Mouse (Mus musculus) layer of hippocampus, adult 2 months (tissue): ENCODE measurements at regions not wholly inside any gene's neighbourhood (a gene's known extent, or its start where the extent isn't known, plus 50 kb on each side); places are given as distances from the start of the nearest gene placed in this dataset.

Experiments
- DNase-seq, 2 experiments: peaks; one replicate each; pipeline ENCODE4 v3.0.0; 2022; ENCODE audit warnings: low spot score in 2 of 2
- H3K27ac ChIP-seq: fragments of 200-600 bp; 2 replicates; pipeline ENCODE4 v1.8.1; 2022
- H3K4me3 ChIP-seq: fragments of 200-600 bp; 2 replicates; pipeline ENCODE4 v1.8.1; 2022; ENCODE audit warnings: mild to moderate bottlenecking
- CTCF ChIP-seq: fragments of 200-600 bp; conservative IDR thresholded peaks from 2 replicates; pipeline ENCODE4 v1.8.1; 2022; ENCODE audit warnings: antibody characterized with exemption, mild to moderate bottlenecking, moderate library complexity

- TF ChIP-seq CTCF: no peak
- Histone ChIP-seq H3K4me3 (no peak overlapping the region), H3K27ac (no peak overlapping the region)
- no peak for DNase-seq
Observed at GRCm38 (mm10) chr6:117393480-117393879, 225.1 kb downstream of the Cxcl12 start.

- Histone ChIP-seq H3K27ac (0 out of 2 replicates have a peak overlapping the region, but pooled peaks have one; percentile 33), H3K4me3 (no peak overlapping the region)
- no peak for DNase-seq
- TF ChIP-seq CTCF: no peak
Observed at GRCm38 (mm10) chr6:117405589-117406311, 237.4 kb downstream of the Cxcl12 start.

GRCm38 (mm10) chr6:117406312-117406595 lies 237.9 kb downstream of the Cxcl12 start:
- Histone ChIP-seq H3K4me3 (no peak overlapping the region), H3K27ac (0 out of 2 replicates have a peak overlapping the region, but pooled peaks have one; percentile 33)
- TF ChIP-seq CTCF: no peak
- DNase-seq: no peak

- Histone ChIP-seq H3K4me3 (no peak overlapping the region), H3K27ac (peak overlapping the region; percentile 81)
- no peak for DNase-seq
- TF ChIP-seq CTCF: no peak
Observed at GRCm38 (mm10) chr6:117406757-117407156, 238.4 kb downstream of the Cxcl12 start.

GRCm38 (mm10) chr6:117407206-117407858 lies 239.0 kb downstream of the Cxcl12 start:
- Histone ChIP-seq H3K4me3 (no peak overlapping the region), H3K27ac (peak overlapping the region; percentile 85)
- DNase-seq: peak in 1 of 2 experiments; percentile 28

GRCm38 (mm10) chr6:117407953-117408352 lies 239.6 kb downstream of the Cxcl12 start:
- DNase-seq: no peak
- no peak overlapping the region for H3K4me3 ChIP-seq
- peak overlapping the region; percentile 85 for H3K27ac ChIP-seq
- TF ChIP-seq CTCF: no peak

More at GRCm38 (mm10) chr6:117407206-117407858, 239.0 kb downstream of the Cxcl12 start:
- TF ChIP-seq CTCF: no peak

- peak in 1 of 2 experiments; percentile 24 for DNase-seq
Observed at GRCm38 (mm10) chr6:117408971-117409783, 240.8 kb downstream of the Cxcl12 start.

DNA sequence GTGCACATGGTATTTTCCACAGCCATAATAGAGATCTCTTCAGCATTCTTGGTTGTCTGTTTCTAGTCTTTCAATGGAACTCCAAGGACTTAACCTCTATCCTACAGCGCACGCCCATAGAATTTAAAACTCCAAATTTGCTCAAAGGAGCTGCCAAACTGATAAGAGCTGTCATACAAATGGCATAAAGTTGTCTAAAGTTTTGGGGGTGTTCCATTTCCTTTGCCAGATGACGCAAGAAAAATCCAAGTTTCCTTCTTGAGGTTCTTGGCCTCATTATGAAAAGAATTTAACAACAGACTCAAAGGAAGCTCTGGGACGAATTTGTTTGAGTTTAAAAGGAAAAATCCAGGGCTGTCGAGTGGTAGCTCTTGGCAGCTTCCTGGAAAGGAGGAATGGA lies 246.6 kb downstream of the Cxcl12 start:
- Histone ChIP-seq H3K27ac (no peak overlapping the region), H3K4me3 (no peak overlapping the region)
- no peak for DNase-seq
- no peak for TF ChIP-seq CTCF

More at GRCm38 (mm10) chr6:117408971-117409783, 240.8 kb downstream of the Cxcl12 start:
- Histone ChIP-seq H3K27ac (peak overlapping the region; percentile 85; the same call in 1 of the 2 replicates), H3K4me3 (no peak overlapping the region)
- peak; percentile 26 for TF ChIP-seq CTCF

- TF ChIP-seq CTCF: no peak
- Histone ChIP-seq H3K4me3 (no peak overlapping the region), H3K27ac (no peak overlapping the region)
- no peak for DNase-seq
Observed at GRCm38 (mm10) chr6:117415901-117416300, 247.6 kb downstream of the Cxcl12 start.

- Histone ChIP-seq H3K27ac (no peak overlapping the region), H3K4me3 (no peak overlapping the region)
- no peak for DNase-seq
- TF ChIP-seq CTCF: no peak
Observed at GRCm38 (mm10) chr6:117416461-117416860, 248.1 kb downstream of the Cxcl12 start.

DNA sequence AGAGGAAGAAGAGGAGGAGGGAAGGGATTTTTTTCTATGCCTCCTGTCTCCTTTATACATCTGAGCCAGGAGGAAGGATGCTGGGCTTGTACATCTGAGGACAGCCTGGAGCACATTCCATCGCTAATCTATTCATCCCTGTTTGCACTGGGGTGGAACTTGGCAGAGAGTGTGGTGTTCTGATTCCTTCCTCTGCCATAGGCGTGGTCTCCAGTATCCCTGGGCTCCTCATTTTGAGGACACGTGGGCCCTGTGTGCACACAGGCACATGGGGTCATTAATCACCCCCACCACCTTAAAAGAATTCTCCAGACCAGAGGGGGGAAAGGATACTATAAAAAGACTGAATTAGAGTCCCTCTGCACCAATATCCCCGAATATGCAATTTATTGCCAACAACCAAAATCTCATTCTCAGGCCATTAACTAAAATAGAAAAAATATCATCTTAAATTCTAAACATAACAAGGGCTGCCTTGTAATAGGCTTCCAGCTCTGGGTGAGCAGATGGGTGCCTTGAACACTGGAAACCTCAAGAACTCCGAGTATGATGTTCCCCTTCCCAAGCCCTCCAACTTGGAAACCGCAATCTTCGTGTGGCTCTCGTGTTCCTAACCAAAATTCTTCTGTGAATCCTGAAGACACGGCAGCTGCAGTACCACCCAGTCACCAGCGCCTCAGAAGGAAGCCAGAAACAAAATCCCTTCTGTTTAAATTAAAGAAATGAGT lies 254.7 kb downstream of the Cxcl12 start:
- H3K27ac ChIP-seq: no peak overlapping the region
- peak; percentile 52 for TF ChIP-seq CTCF
- no peak for DNase-seq

GRCm38 (mm10) chr6:117426363-117426762 lies 258.0 kb downstream of the Cxcl12 start:
- Histone ChIP-seq H3K27ac (no peak overlapping the region), H3K4me3 (no peak overlapping the region)
- TF ChIP-seq CTCF: no peak
- DNase-seq: no peak

More for the DNA sequence above, 254.7 kb downstream of the Cxcl12 start:
- H3K4me3 ChIP-seq: no peak overlapping the region
